Mouse (Mus musculus) hindbrain, embryonic 12.5 days (tissue): ENCODE results near the gene Ikbke. TPM values are rescaled to one million over a fixed set of nuclear protein-coding genes. Genes with fewer than 3 reads are reported as not detected.
"Not testable (repeated sequence)": the region's sequence is repeated elsewhere in the genome, so short reads cannot be mapped to it uniquely, and the experiment has no call there.

Experiments
- ATAC-seq: fragments of 200-750 bp; cut with Nextera tagmentation; 2 replicates; pipeline ENCODE4 v1.8.0; 2017; ENCODE audit warnings: moderate TSS enrichment; ENCODE audit not compliant: low FRiP score
- H3K27ac ChIP-seq: fragments of 300-500 bp; sonication (generic); 2 replicates; pipeline ENCODE4 v1.5.1; 2016; ENCODE audit warnings: mild to moderate bottlenecking
- H3K27me3 ChIP-seq: fragments of 300-500 bp; sonication (generic); 2 replicates; pipeline ENCODE4 v1.6.1; 2016; ENCODE audit warnings: mild to moderate bottlenecking
- H3K36me3 ChIP-seq: fragments of 300-500 bp; sonication (generic); 2 replicates; pipeline ENCODE4 v1.6.1; 2016; ENCODE audit warnings: mild to moderate bottlenecking
- H3K4me1 ChIP-seq: fragments of 300-500 bp; sonication (generic); 2 replicates; pipeline ENCODE4 v1.6.1; 2016
- H3K4me2 ChIP-seq: fragments of 300-500 bp; sonication (generic); replicated peaks from 2 replicates; pipeline ENCODE4 v1.6.1; 2016; ENCODE audit warnings: mild to moderate bottlenecking
- H3K4me3 ChIP-seq: fragments of 300-500 bp; sonication (generic); 2 replicates; pipeline ENCODE4 v1.5.1; 2016; ENCODE audit warnings: mild to moderate bottlenecking
- H3K9ac ChIP-seq: fragments of 300-500 bp; sonication (generic); 2 replicates; pipeline ENCODE4 v1.6.1; 2016; ENCODE audit warnings: mild to moderate bottlenecking, moderate library complexity
- H3K9me3 ChIP-seq: fragments of 300-500 bp; sonication (generic); replicated peaks from 2 replicates; pipeline ENCODE4 v1.6.1; 2016; ENCODE audit warnings: mild to moderate bottlenecking
- WGBS: fragments of 180-500 bp; shearing (Covaris S2); methylation state at CpG from one replicate; pipeline ENCODE4 v1.1.7; 2016; 5-methylcytosine and 5-hydroxymethylcytosine counted together
- polyA plus RNA-seq: library from polyadenylated mRNA; unstranded; fragments of >200 nt; fragmentation: Nextera tagmentation; extraction: Ambion mirVana; gene quantifications from 2 replicates; pipeline ENCODE4 v1.2.1, GENCODE M21; 2016

Gene Ikbke
- 1.8 and 2.6 TPM in 2 replicates for polyA plus RNA-seq

DNA sequence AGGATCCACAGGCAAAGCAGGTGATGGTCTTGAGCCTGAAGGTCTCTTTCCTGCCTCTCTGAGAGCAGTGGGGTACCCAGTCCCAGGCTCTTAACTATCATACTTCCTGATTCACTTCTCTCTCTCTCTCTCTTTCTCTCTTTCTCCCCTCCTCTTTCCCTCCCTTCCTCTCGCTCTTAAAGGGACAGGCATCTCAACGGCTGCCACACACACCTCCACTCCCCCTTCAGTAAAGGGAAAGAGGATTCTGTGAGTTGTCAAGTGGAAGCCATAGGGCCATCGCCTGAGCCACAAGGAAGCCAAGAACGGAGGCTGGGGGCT, at the start of gene Ikbke:
TSS of gene Ikbke (minus strand) at position 151 of the 321 bp plus-strand sequence.
- no peaks in the 10 kb centered on the region for H3K36me3 ChIP-seq
- no peak for ATAC-seq
- no peaks in the 10 kb centered on the region for H3K27me3 ChIP-seq
- no peak within 1 kb of the TSS for H3K27ac ChIP-seq
- H3K4me3 ChIP-seq, result 0 out of 2 replicates have a peak within 1 kb of the TSS, but pooled peaks have one; percentile 10
- no peaks in the 10 kb centered on the region for H3K9me3 ChIP-seq
- H3K9ac ChIP-seq, result no peak within 1 kb of the TSS; the same call in 1 of the 2 replicates
- 48% methylated on average over 4 of the region's 4 CpGs for WGBS
- H3K4me2 ChIP-seq, result peak within 1 kb of the TSS; percentile 36
- H3K4me1 ChIP-seq, result no peaks in the 10 kb centered on the region

DNA sequence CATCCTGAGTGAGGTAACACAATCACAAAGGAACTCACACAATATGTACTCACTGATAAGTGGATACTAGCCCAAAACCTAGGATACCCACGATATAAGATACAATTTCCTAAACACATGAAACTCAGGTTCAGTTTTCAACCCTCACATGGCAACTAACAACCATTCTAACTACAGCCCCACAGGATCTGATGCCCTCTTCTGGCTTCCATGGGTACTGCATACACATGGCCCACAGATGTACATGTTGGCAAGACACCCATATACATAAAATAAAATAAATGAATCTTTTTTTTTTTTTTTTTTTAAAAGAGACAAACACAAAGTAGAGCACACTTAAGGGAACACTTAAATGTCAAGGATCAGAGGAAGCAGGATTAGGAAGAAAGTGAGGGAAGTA, 49.7 kb upstream of the Ikbke start:
- ATAC-seq, H3K4me1 ChIP-seq, H3K4me3 ChIP-seq, H3K9me3 ChIP-seq, H3K9ac ChIP-seq, H3K27ac ChIP-seq, H3K4me2 ChIP-seq, H3K27me3 ChIP-seq: not testable (repeated sequence)
- peaks cover 24% of the 10 kb centered on the region for H3K36me3 ChIP-seq
- WGBS, result 100% methylated on average over 1 of the region's 1 CpGs

GRCm38 (mm10) chr1:131327167-131327566, 47.8 kb upstream of the Ikbke start:
- ATAC-seq, result no peak
- Histone ChIP-seq H3K36me3 (peaks cover 21% of the 10 kb centered on the region), H3K27ac (no peak overlapping the region), H3K9me3 (no peaks in the 10 kb centered on the region), H3K4me3 (no peak overlapping the region), H3K4me1 (no peaks in the 10 kb centered on the region), H3K4me2 (no peak overlapping the region), H3K27me3 (no peaks in the 10 kb centered on the region), H3K9ac (no peak overlapping the region)
- 88% methylated on average over 1 of the region's 1 CpGs for WGBS

- H3K27me3 ChIP-seq, result no peaks in the 10 kb centered on the region
- no peaks in the 10 kb centered on the region for H3K9me3 ChIP-seq
- no peak for ATAC-seq
- WGBS, result 94% methylated on average over 3 of the region's 3 CpGs
- no peak overlapping the region for H3K4me3 ChIP-seq
- H3K4me1 ChIP-seq, result no peaks in the 10 kb centered on the region
- H3K9ac ChIP-seq, result no peak overlapping the region
- peaks cover 16% of the 10 kb centered on the region for H3K36me3 ChIP-seq
- H3K4me2 ChIP-seq, result no peak overlapping the region
- H3K27ac ChIP-seq, result no peak overlapping the region
Observed at GRCm38 (mm10) chr1:131324816-131325463, 45.5 kb upstream of the Ikbke start.

GRCm38 (mm10) chr1:131319598-131320330, 40.4 kb upstream of the Ikbke start:
- Histone ChIP-seq H3K9me3 (no peaks in the 10 kb centered on the region), H3K4me1 (no peaks in the 10 kb centered on the region), H3K4me3 (no peak overlapping the region), H3K9ac (no peak overlapping the region), H3K27me3 (no peaks in the 10 kb centered on the region), H3K27ac (no peak overlapping the region), H3K36me3 (peaks cover 41% of the 10 kb centered on the region), H3K4me2 (no peak overlapping the region)
- 87% methylated on average over 3 of the region's 3 CpGs for WGBS
- no peak for ATAC-seq

GRCm38 (mm10) chr1:131318397-131318796, 39.0 kb upstream of the Ikbke start:
- ATAC-seq, result no peak
- no peaks in the 10 kb centered on the region for H3K4me1 ChIP-seq
- no peak overlapping the region for H3K4me2 ChIP-seq
- no peak overlapping the region for H3K4me3 ChIP-seq
- 91% methylated on average over 2 of the region's 2 CpGs for WGBS
- H3K9ac ChIP-seq, result no peak overlapping the region
- peaks cover 41% of the 10 kb centered on the region for H3K36me3 ChIP-seq
- H3K9me3 ChIP-seq, result no peaks in the 10 kb centered on the region
- H3K27ac ChIP-seq, result no peak overlapping the region
- no peaks in the 10 kb centered on the region for H3K27me3 ChIP-seq

DNA sequence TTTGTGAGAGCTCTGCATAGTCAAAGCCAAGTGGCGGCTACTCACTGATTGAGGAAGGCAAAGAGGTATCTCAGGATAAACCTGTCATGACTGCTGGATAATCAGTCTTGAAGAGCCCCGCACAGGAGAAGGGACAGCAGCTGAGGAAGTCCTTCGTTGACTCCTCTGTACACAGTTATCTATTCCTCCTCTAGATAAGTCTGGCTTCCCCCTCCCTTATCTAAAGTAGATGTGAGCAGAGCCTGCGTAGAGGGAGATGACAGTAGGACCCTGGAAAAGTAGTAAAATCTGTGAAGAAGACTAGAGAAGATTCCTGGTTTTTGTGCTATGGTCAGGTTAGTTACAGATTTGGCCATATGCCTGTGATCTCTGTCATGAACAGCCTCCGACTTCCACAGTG, 38.2 kb upstream of the Ikbke start:
- no peak for ATAC-seq
- Histone ChIP-seq H3K9me3 (no peaks in the 10 kb centered on the region), H3K36me3 (peaks cover 43% of the 10 kb centered on the region), H3K27me3 (no peaks in the 10 kb centered on the region), H3K4me2 (no peak overlapping the region), H3K4me1 (no peaks in the 10 kb centered on the region), H3K27ac (no peak overlapping the region), H3K4me3 (no peak overlapping the region), H3K9ac (no peak overlapping the region)
- 94% methylated on average over 5 of the region's 5 CpGs for WGBS

- ATAC-seq, result no peak
- 90% methylated on average over 3 of the region's 3 CpGs for WGBS
- no peak overlapping the region for H3K27ac ChIP-seq
- no peak overlapping the region for H3K4me2 ChIP-seq
- H3K36me3 ChIP-seq, result peaks cover 46% of the 10 kb centered on the region
- no peaks in the 10 kb centered on the region for H3K4me1 ChIP-seq
- H3K9ac ChIP-seq, result no peak overlapping the region
- no peaks in the 10 kb centered on the region for H3K27me3 ChIP-seq
- no peak overlapping the region for H3K4me3 ChIP-seq
- no peaks in the 10 kb centered on the region for H3K9me3 ChIP-seq
Observed at GRCm38 (mm10) chr1:131311284-131311683, 31.9 kb upstream of the Ikbke start.

DNA sequence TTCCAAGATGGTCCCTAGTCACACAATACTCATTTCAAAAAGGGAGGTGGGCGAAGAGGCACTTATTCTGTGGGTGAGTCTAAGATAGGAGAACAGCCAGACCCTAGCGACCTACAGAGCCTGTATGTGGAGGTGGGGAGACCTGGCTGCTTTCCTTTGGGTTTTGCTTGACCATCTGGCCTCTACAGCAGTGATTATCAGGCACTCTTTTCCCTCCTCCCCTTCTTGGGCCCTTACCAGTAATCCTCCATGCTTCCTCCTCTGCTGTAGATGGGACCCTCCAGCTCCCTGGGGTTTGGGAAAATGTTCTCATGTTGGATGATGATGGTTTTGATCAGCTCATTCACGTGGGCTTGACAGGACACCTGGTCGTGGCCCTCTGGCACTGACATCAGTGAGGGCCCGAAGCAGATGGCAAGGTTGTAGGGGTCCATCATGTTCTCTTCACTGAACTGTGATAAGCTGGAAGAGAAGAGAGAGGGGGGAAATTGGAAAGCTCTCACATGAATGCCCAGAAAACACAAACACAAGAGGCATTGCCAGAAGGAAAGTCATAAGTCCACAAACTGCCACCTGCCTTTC, 30.9 kb upstream of the Ikbke start:
- WGBS, result 91% methylated on average over 5 of the region's 5 CpGs
- Histone ChIP-seq H3K9me3 (no peaks in the 10 kb centered on the region), H3K4me2 (no peak overlapping the region), H3K27me3 (no peaks in the 10 kb centered on the region), H3K4me1 (no peaks in the 10 kb centered on the region), H3K9ac (no peak overlapping the region), H3K27ac (no peak overlapping the region), H3K36me3 (peaks cover 38% of the 10 kb centered on the region), H3K4me3 (no peak overlapping the region)
- no peak for ATAC-seq

DNA sequence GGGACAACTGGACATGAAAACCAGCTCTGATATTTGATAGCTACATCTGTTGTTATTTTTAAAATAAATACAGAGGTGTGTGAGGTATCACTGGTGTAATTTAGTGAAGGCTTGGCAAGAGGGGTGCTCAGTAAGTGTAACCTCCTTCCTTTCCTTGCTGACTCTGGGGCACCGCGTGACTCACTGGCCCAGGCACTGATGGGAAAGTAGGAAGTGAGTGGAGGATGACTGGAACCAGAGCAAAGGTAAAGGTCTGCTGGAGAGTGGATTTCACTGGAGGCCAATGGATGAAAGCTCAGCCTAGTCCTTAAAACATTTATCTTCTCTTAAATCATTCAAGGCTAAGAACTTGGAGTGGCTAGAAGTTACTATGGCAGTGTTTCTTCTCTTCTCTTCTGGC, 21.3 kb upstream of the Ikbke start:
- Histone ChIP-seq H3K9me3 (no peaks in the 10 kb centered on the region), H3K9ac (no peak overlapping the region), H3K27ac (no peak overlapping the region), H3K36me3 (peaks cover 36% of the 10 kb centered on the region), H3K4me1 (no peaks in the 10 kb centered on the region), H3K4me3 (no peak overlapping the region), H3K4me2 (no peak overlapping the region), H3K27me3 (no peaks in the 10 kb centered on the region)
- ATAC-seq, result no peak
- 96% methylated on average over 2 of the region's 2 CpGs for WGBS

- Histone ChIP-seq H3K36me3 (peaks cover 36% of the 10 kb centered on the region), H3K9me3 (no peaks in the 10 kb centered on the region), H3K27me3 (no peaks in the 10 kb centered on the region), H3K9ac (no peak overlapping the region), H3K4me1 (no peaks in the 10 kb centered on the region), H3K4me2 (no peak overlapping the region), H3K27ac (no peak overlapping the region), H3K4me3 (no peak overlapping the region)
- ATAC-seq, result no peak
- WGBS, result 74% methylated on average over 6 of the region's 6 CpGs
Observed at GRCm38 (mm10) chr1:131299788-131300187, 20.4 kb upstream of the Ikbke start.

DNA sequence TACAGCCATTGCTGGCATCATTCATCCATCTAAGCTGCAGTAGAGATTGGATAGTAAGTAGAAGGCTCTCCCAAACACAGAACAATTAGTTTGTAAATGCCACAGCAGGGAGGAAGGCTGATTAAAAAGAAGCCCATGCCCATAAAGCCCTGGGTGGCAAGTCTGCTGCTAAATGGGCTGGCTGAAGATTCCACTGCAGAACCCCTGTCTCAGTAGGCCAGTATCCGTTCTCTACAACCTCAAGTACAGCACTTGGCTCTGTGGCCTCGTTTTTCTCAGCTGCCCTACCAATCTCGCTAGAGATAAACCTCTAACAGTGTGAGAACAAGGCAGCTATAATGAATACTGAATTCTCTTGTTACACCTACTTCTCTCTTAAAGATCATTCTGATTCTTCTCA, 19.8 kb upstream of the Ikbke start:
- H3K27me3 ChIP-seq, result no peaks in the 10 kb centered on the region
- peaks cover 36% of the 10 kb centered on the region for H3K36me3 ChIP-seq
- no peak overlapping the region for H3K27ac ChIP-seq
- H3K9ac ChIP-seq, result no peak overlapping the region
- ATAC-seq, result no peak
- 62% methylated on average over 3 of the region's 3 CpGs for WGBS
- H3K4me2 ChIP-seq, result no peak overlapping the region
- H3K4me1 ChIP-seq, result no peaks in the 10 kb centered on the region
- no peaks in the 10 kb centered on the region for H3K9me3 ChIP-seq
- no peak overlapping the region for H3K4me3 ChIP-seq

DNA sequence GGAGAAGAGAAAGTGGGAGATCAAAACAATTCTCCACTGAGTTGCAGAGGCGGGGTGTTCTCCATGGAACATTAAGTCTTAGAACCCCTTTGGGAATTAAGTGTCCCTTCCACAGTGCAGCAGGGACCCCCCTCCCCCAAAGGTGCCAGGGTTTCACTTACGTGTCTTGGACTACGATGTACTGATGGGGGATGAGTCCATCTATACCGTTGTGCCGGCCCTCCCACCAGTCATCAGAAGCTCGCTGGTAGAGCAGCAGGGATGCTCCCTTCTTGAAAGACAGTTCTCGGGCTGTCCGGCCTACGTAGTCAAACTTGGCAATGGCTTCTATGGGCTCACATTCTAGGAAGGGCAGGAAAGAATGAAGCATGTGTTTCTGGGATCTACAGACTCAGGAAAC, 18.8 kb upstream of the Ikbke start:
- H3K9me3 ChIP-seq, result no peaks in the 10 kb centered on the region
- peaks cover 36% of the 10 kb centered on the region for H3K36me3 ChIP-seq
- WGBS, result 93% methylated on average over 9 of the region's 9 CpGs
- no peak overlapping the region for H3K9ac ChIP-seq
- no peak overlapping the region for H3K27ac ChIP-seq
- no peaks in the 10 kb centered on the region for H3K4me1 ChIP-seq
- no peak overlapping the region for H3K4me2 ChIP-seq
- no peak overlapping the region for H3K4me3 ChIP-seq
- no peaks in the 10 kb centered on the region for H3K27me3 ChIP-seq
- no peak for ATAC-seq
